Mouse (Mus musculus): Measurements from ENCODE around the gene Pcgf2. TPM values are rescaled to one million over a fixed set of nuclear protein-coding genes. Genes with fewer than 3 reads are reported as not detected.
A peak's percentile ranks its signal among the peaks of the same experiment; 100 is the strongest.

The Pcgf2 gene
- polyA plus RNA-seq (2012; rRNA removed), result 65.9 and 81.9 TPM in 2 replicates

DNA sequence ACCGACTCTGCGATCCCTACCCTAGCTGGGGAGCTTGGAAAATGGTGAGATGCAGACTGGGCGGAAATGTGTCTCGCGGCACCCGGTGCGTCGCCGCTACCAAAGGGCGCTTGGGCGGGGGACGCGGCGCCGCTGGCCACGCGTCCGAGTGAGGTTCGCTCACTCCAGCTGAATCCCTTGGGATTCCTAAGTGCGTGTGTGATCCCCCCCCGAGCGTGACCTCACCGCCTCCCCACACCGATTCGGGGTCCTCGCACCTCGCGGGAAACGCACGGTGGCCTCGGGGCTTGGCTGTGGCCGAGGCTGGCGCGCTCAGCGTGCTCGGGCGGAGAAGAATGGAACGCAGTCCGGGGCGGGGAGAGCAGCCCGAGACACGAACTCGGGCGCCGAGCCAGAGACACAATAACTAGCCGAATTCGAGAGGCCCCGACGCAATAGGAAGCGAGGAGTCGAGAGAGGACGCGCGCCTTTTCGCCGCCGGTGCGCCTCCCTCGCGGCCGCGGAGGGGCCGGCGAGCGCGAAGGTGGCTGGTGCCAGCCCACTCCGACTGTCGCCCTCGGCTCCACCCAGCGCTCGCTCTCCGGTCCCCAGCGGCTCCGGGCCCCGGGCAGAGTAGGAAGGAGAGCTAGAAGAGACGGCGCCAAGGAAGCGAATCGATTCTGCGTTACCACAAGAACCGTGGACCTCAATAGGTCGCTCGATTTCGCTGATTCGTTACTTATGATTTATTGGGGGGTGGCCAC lies at the start of gene Pcgf2:
Gene Pcgf2, minus strand, starts transcription at position 495 of the 743 bp plus-strand sequence.
- DNase-seq, result peak; percentile 86
- no peak for TF ChIP-seq CTCF (IDR thresholded peaks at IDR 0.05; ENCODE audit: insufficient read depth, low read length)
- peak; percentile 51; the same call in 1 of the 2 replicates for TF ChIP-seq POLR2A (IDR thresholded peaks at IDR 0.05; ENCODE audit: borderline replicate concordance, extremely low read depth, low read depth, low read length)
- under 1% methylated on average over 85 of the region's 85 CpGs for WGBS
- Histone ChIP-seq H3K4me3 (replicated peaks; ENCODE audit: extremely low read depth, low read depth, low read length) (peak within 1 kb of the TSS; percentile 68), H3K4me1 (ENCODE audit: control insufficient read depth, insufficient read depth, low read length) (peaks cover 14% of the 10 kb centered on the region)

DNA sequence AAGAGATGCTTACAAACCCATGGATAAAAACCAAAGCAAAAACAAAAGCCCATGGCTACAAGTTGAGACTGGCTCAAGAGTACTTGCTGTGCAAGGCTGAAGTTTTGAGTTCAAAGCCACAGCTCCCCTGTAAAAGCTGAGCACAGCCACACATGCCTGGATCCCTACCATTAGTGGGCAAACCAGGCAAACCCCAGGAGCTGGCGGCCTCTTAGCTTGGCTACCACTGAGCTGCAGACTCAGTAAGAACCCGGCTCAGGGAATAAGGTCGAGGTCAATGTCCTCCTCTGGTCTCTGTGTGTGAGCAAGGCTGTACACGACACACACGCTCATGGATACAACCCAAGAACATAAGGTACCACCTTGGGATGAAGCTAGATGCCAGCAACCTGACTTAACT lies 48.2 kb upstream of the Pcgf2 start:
- Histone ChIP-seq H3K4me1 (ENCODE audit: control insufficient read depth, insufficient read depth, low read length) (peaks cover 4% of the 10 kb centered on the region), H3K4me3 (replicated peaks; ENCODE audit: extremely low read depth, low read depth, low read length) (no peak overlapping the region)
- no peak for DNase-seq
- WGBS, result 82% methylated on average over 5 of the region's 5 CpGs
- TF ChIP-seq CTCF (IDR thresholded peaks at IDR 0.05; ENCODE audit: insufficient read depth, low read length), result no peak
- TF ChIP-seq POLR2A (IDR thresholded peaks at IDR 0.05; ENCODE audit: borderline replicate concordance, extremely low read depth, low read depth, low read length), result no peak

DNA sequence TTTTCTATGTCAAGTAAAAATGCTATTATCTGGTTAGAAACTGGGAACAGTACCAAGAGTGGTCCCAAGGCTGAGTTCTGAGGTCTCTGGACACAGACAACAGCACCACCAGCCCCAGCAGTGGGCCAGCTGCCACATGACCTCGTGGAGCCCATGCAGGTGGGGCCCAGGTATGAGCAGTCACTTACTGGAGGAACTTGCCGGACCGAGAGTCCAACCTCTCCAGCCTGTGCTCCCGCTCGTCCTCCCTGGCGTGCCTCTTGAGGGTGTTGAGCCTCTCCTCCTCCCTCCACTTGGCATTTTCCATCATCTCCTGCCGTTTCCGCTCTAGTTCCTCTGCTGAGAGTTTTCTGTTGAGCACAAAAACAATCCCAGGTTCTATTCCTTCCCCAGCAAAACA lies 47.5 kb upstream of the Pcgf2 start:
- Histone ChIP-seq H3K4me3 (replicated peaks; ENCODE audit: extremely low read depth, low read depth, low read length) (no peak overlapping the region), H3K4me1 (ENCODE audit: control insufficient read depth, insufficient read depth, low read length) (peaks cover 5% of the 10 kb centered on the region)
- 75% methylated on average over 8 of the region's 8 CpGs for WGBS
- no peak for TF ChIP-seq POLR2A (IDR thresholded peaks at IDR 0.05; ENCODE audit: borderline replicate concordance, extremely low read depth, low read depth, low read length)
- TF ChIP-seq CTCF (IDR thresholded peaks at IDR 0.05; ENCODE audit: insufficient read depth, low read length), result no peak
- DNase-seq, result no peak

DNA sequence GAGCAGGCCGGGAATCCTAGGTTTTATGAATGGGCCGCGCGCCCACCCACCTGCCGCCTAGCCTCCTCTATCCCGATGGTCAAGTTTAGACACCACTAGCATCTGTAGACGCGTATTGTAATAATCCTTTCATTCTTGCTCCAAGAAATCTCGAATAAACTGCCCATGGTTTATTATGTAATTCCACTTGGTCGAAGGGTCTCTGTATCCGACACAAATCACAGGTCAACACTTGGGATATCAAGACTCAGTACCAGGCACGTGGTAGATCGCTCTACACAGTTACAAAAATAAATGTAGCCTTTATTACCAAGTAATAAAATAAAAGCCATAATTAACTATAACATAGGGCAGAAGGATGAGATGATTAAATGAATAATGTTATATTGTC lies 45.0 kb upstream of the Pcgf2 start:
- H3K4me1 ChIP-seq (ENCODE audit: control insufficient read depth, insufficient read depth, low read length), result peaks cover 5% of the 10 kb centered on the region
- no peak for DNase-seq

DNA sequence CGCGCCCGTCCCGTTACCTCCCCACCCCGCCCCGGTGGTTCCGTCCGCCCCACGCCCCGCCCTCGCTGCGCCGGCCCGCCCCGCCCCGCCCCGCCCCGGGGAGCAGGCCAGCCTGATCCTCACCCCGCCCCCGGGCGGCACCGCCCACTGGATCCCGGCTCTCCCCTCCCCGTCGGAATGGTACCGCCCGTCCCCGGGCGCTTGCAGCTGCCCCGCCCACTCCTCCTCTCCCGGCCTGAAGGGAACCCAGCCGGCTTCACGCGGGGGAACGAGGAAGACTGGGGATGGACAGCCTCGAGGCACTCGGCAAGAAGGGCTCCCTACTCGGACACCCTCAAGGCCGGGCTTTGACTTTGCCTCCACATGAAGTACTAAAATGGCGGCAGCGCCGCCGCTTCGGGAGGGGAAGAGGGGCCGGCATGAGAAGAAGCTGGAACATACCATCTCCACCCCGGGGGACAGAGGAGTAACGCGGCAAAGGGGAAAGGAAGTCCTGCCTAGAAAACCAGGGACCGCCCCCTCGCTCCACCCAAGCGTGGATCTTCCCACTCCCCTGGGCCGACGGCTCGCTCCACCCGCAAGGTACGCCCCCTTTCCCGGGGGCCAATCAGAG lies 44.5 kb upstream of the Pcgf2 start:
- Histone ChIP-seq H3K4me1 (ENCODE audit: control insufficient read depth, insufficient read depth, low read length) (peaks cover 10% of the 10 kb centered on the region), H3K4me3 (replicated peaks; ENCODE audit: extremely low read depth, low read depth, low read length) (peak overlapping the region; percentile 93)
- under 1% methylated on average over 48 of the region's 57 CpGs for WGBS
- DNase-seq, result peak; percentile 99
- TF ChIP-seq POLR2A (IDR thresholded peaks at IDR 0.05; ENCODE audit: borderline replicate concordance, extremely low read depth, low read depth, low read length), result 0 out of 2 replicates have a peak, but pooled peaks have one; percentile 26
- TF ChIP-seq CTCF (IDR thresholded peaks at IDR 0.05; ENCODE audit: insufficient read depth, low read length), result no peak

More for the DNA sequence above, 45.0 kb upstream of the Pcgf2 start:
- no peak for TF ChIP-seq POLR2A (IDR thresholded peaks at IDR 0.05; ENCODE audit: borderline replicate concordance, extremely low read depth, low read depth, low read length)
- TF ChIP-seq CTCF (IDR thresholded peaks at IDR 0.05; ENCODE audit: insufficient read depth, low read length), result no peak
- H3K4me3 ChIP-seq (replicated peaks; ENCODE audit: extremely low read depth, low read depth, low read length), result peak overlapping the region; percentile 53
- WGBS, result 6% methylated on average over 13 of the region's 13 CpGs

DNA sequence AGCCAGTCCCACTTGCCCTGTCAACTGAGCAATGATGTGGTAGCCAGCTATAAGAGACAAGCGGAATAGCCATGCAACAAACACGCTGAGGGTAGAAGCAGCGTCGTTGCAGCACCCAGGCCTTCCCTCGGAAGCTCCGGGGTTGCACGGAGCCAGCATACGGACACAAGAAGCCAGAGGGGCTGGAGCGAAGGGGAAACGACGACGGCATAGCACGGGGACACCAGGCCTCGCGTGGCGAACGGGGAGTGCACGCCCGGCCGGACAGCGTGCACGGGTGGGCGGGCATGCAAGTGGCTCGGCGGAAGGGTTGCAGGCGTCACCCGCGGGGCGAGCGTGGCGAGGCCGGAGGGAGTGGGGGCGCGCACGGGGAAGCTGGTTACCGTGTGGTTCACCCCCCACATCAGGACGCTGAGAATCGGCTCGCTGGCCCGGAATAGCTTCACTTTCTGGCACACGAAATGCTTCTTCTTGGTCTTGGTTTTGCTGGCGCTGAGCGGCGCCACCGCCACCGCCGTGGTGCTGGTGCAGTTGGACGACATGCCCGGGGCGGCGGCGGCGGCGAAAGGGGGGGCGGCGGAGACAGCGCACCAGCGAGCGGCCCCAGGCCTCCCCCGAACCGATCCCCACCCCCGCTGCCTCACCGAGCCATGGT lies 43.9 kb upstream of the Pcgf2 start, which contains the start of gene Pip4k2b:
Gene Pip4k2b, minus strand, starts transcription at position 642 of the 655 bp plus-strand sequence.
- Histone ChIP-seq H3K4me1 (ENCODE audit: control insufficient read depth, insufficient read depth, low read length) (peaks cover 10% of the 10 kb centered on the region), H3K4me3 (replicated peaks; ENCODE audit: extremely low read depth, low read depth, low read length) (peak within 1 kb of the TSS; percentile 93)
- TF ChIP-seq POLR2A (IDR thresholded peaks at IDR 0.05; ENCODE audit: borderline replicate concordance, extremely low read depth, low read depth, low read length) (peak; percentile 7; the same call in 1 of the 2 replicates), CTCF (IDR thresholded peaks at IDR 0.05; ENCODE audit: insufficient read depth, low read length) (no peak)
- under 1% methylated on average over 62 of the region's 63 CpGs for WGBS
- no peak for DNase-seq

DNA sequence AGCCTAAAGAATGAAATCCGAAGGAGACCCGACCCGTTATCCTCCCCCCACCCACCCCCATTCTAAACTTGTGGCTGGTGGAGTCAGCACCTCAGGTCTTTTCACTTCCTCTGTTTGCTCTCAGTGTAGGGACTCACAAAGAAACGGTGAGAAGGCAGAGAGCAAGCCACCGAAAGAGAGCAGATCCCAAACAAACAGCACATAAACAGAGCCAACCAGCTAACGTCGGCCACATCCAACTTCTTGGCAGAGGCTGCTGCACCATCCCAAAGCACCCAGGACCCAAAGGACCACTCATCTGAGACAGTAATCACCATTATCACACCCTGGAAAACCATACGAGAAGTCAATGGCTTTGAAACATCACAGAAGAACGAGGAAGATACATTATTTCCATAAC lies 43.1 kb upstream of the Pcgf2 start:
- Histone ChIP-seq H3K4me1 (ENCODE audit: control insufficient read depth, insufficient read depth, low read length) (peaks cover 10% of the 10 kb centered on the region), H3K4me3 (replicated peaks; ENCODE audit: extremely low read depth, low read depth, low read length) (peak overlapping the region; percentile 93)
- DNase-seq, result peak; percentile 12
- no peak for TF ChIP-seq POLR2A (IDR thresholded peaks at IDR 0.05; ENCODE audit: borderline replicate concordance, extremely low read depth, low read depth, low read length)
- TF ChIP-seq CTCF (IDR thresholded peaks at IDR 0.05; ENCODE audit: insufficient read depth, low read length), result no peak
- WGBS, result 7% methylated on average over 9 of the region's 9 CpGs

DNA sequence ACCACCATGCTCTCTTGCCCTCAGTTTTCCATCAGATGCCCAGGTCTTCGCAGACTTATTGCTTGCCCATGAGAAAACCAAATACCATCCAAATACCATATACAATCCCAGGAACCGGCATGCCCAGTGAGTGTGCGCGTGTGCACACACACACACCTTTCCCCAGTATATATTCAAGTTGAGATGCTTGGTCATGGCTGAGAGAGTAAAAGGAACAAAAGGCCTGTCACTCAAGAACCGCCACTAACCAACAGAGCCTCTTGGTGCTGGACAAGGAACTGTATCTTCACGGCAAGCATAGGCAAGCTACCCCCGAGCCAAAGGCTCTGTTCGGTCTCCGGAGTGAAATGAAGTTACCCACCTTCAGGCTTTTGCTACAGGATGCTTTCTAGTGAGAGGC lies 42.3 kb upstream of the Pcgf2 start:
- Histone ChIP-seq H3K4me1 (ENCODE audit: control insufficient read depth, insufficient read depth, low read length) (peaks cover 10% of the 10 kb centered on the region), H3K4me3 (replicated peaks; ENCODE audit: extremely low read depth, low read depth, low read length) (no peak overlapping the region)
- no peak for DNase-seq
- TF ChIP-seq POLR2A (IDR thresholded peaks at IDR 0.05; ENCODE audit: borderline replicate concordance, extremely low read depth, low read depth, low read length) (no peak), CTCF (IDR thresholded peaks at IDR 0.05; ENCODE audit: insufficient read depth, low read length) (no peak)
- whole genome bisulfite sequencing, result 80% methylated on average over 9 of the region's 9 CpGs

DNA sequence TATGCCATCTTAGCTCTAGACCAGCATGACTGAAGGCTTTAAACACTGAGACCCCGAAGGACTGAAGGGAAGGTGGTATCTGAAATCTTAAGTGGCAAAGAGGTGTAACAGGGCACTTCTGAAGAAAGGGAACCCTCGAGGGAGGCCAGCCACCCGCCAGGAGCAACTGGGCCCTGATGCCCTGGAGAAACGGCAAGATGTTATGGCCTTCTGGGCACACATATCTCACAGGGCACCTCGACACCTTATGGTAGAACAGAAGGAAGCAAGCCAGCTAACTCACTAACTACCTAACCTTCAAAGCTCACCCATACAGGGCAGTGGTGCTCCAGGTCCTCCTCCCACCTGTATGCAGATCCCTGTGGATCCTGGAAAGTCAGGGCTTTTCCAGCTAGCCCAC lies 41.9 kb upstream of the Pcgf2 start:
- WGBS, result 81% methylated on average over 5 of the region's 5 CpGs
- Histone ChIP-seq H3K4me3 (replicated peaks; ENCODE audit: extremely low read depth, low read depth, low read length) (no peak overlapping the region), H3K4me1 (ENCODE audit: control insufficient read depth, insufficient read depth, low read length) (peaks cover 10% of the 10 kb centered on the region)
- no peak for DNase-seq
- TF ChIP-seq POLR2A (IDR thresholded peaks at IDR 0.05; ENCODE audit: borderline replicate concordance, extremely low read depth, low read depth, low read length), result no peak
- TF ChIP-seq CTCF (IDR thresholded peaks at IDR 0.05; ENCODE audit: insufficient read depth, low read length), result no peak
